Mouse (Mus musculus): ENCODE measurements around the gene Vasp.

Vasp gene

DNA sequence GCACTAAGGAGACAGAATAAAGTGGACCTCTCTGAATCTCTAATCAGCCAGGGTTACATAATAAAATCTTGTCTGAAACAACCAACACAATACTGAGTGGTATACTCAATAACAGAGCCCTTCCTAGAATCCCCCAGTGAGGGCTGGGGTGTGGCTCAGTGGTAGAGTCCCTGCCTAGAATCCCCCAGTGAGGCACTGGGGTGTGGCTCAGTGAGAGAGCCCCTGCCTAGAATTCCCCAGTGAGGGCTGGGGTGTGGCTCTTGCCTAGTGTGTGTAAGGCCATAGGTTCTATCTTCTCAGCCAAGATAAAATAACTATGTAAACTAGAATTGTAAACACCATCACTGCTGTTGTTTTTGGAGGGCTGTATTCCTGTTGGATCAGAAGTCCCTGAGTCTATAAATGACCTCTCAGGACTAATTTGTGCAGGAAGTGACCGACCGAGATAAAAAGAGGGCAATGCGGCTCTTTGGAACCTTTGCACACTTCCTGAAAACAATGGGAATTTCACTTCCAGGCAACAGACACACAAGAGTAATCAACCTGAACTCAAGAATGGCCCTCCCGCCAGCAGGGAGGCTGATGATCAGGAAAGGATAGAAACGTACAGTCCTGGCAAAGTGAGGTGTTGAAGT lies 60.5 kb downstream of the Vasp start:
- no peak for DNase-seq (ENCODE audit: low read depth, low spot score)

DNA sequence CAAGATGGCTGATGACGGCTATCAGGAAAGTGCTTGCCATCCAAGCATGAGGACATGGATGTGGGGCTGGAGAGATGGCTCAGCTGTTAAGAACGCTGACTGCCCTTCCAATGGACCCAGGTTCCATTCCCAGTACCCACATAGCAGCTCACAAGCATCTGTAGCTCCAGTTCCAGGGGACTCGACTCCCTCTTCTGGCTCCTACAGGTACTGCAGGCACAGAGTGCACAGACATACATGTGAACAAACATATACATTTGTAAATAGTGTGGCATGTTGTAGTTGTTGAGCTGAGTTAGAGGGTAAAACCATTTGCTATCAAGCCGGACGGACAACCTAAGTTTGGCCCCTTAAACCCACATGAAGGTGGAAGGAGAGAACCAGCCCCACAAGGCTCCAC lies 61.6 kb downstream of the Vasp start:
- peak; percentile 33 for DNase-seq (ENCODE audit: low read depth, low spot score)

DNA sequence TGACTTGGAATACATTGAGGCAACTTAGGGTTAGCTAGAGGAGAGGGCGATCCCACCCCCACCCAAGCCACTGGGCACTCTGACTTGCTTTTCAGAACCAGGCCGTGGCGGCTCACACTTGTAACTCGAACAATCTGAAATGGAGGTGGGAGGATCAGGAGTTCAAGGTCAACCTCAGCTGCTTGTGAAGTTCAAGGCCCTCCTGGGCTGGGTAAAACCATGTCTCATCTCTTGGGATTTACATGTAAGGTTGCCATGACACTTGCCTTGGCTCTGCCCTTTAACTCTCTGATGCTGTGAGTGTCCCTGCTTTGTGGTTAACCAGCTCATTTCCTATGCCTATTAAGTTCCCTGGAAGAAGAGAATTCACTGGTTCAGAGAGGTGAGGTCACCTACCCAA lies 62.1 kb downstream of the Vasp start:
- no peak for DNase-seq (ENCODE audit: low read depth, low spot score)

DNA sequence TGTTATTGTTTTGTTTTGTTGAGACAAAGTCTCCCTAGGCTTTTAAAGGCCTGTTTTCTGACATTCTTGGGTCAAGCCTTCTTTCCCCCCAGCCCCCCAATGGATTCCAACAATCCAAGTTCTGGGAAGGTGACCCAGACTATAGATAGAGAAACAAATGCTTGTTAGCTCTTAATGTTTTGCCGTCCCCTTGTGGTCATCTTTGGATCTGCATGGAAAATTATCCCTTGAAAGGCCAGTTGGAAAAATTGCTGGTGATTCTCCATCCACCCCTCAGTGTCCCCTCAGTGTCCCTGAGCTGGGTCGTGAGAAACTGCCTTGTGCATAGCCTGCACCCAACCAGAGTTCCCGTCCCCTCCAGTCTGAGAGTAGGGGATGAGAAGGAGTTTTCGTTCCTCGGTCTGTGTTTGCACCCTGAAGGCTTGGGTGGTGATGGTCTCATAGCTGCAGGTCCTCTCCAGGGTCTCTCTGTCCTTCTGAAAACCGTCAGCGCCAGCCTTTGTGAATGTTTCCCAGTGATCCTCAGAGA lies 62.6 kb downstream of the Vasp start:
- no peak for DNase-seq (ENCODE audit: low read depth, low spot score)

DNA sequence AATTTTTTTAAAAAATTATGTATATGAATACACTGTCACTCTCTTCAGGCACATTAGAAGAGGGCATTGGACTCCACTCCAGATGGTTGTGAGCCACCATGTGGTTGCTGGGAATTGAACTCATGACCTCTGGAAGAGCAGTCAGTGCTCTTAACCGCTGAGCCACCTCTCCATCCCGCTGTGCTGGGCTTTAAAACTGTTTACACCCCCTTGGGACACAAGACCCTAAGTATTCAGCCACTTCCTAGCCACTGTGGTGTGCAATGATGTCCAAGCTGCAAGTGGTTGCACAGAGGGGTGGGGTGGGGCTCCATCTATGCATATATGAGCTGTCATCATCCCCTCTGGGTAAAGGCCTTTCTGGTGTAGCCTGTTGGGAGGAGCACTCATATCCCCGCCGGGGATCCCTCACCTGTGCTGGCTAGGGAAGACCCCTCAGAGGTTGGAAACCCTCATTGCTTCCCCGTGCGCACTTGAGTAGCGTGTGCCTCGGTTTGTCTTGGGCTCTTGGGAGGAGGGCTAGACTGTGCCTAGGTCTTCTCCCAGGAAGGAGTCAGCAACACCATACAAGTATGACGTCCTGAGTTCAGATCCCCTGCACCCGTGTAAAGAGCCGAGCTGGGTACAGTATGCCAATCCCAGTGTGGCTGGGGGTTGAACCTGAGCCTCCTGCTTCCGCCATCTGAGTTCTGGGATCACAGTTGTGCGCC lies 63.3 kb downstream of the Vasp start:
- DNase-seq (ENCODE audit: low read depth, low spot score): no peak

Measured in CD4-positive helper T cell, adult 2 months (primary cell).